Mouse (Mus musculus) frontal cortex, adult (tissue): ENCODE results near the gene Baz1a.
A peak's percentile ranks its signal among the peaks of the same experiment; 100 is the strongest.
"Not testable (repeated sequence)": the region's sequence is repeated elsewhere in the genome, so short reads cannot be mapped to it uniquely, and the experiment has no call there.

Experiments
- ATAC-seq: cut with Nextera tagmentation; 2 replicates; pipeline ENCODE4 v1.9.2; 2017; ENCODE audit warnings: mild to moderate bottlenecking, moderate library complexity, mixed read lengths; ENCODE audit not compliant: low TSS enrichment

Baz1a gene

GRCm38 (mm10) chr12:54980939-54981338 is 33.2 kb downstream of the Baz1a start:
- ATAC-seq = no peak

- ATAC-seq = no peak
These were observed 33.6 kb downstream of the Baz1a start for GRCm38 (mm10) chr12:54980532-54980931.

GRCm38 (mm10) chr12:54969033-54969432 is 45.1 kb downstream of the Baz1a start:
- ATAC-seq = no peak

- no peak for ATAC-seq
These were observed 48.5 kb downstream of the Baz1a start for GRCm38 (mm10) chr12:54965532-54966160.

DNA sequence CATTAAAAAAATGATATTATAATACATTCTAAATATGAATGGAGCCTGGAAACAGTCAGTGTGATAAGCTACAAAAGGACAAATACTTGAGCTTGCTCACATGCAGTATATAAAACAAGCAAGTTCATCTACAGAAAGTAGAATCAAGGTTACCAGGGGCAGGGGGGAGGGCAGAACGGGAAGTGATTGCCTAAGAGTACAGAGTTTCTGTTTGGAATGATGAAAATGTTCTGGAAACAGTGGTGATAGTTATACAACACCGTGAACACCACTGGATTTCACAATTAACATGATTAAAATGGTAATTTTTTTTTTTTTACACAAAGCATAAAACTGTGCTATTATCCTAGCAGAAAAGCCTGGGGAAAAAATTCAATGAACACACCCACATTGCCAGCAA is 54.6 kb downstream of the Baz1a start:
- ATAC-seq = no peak

GRCm38 (mm10) chr12:54956974-54957373 is 57.2 kb downstream of the Baz1a start:
- ATAC-seq = no peak

DNA sequence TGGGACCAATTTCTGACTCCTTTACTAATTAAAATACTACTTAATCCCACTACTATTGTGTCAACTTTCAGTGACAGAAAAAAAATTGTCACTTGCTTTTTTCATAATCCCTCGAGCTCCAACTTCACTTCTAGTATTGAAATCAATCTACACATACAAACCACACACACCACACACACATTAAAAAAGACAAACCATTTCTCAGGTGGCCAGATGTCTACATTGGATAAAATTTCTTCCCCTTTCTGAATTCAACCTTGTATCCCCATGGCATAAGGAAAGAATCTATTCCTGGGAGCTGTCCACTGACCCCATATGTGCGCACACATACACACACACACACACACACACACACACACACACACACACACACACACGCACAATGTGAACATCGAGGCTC is 57.7 kb downstream of the Baz1a start:
- no peak for ATAC-seq

- no peak for ATAC-seq
These were observed 68.0 kb downstream of the Baz1a start for GRCm38 (mm10) chr12:54946116-54946515.

GRCm38 (mm10) chr12:54942586-54943157 is 71.5 kb downstream of the Baz1a start:
- ATAC-seq = not testable (repeated sequence)

DNA sequence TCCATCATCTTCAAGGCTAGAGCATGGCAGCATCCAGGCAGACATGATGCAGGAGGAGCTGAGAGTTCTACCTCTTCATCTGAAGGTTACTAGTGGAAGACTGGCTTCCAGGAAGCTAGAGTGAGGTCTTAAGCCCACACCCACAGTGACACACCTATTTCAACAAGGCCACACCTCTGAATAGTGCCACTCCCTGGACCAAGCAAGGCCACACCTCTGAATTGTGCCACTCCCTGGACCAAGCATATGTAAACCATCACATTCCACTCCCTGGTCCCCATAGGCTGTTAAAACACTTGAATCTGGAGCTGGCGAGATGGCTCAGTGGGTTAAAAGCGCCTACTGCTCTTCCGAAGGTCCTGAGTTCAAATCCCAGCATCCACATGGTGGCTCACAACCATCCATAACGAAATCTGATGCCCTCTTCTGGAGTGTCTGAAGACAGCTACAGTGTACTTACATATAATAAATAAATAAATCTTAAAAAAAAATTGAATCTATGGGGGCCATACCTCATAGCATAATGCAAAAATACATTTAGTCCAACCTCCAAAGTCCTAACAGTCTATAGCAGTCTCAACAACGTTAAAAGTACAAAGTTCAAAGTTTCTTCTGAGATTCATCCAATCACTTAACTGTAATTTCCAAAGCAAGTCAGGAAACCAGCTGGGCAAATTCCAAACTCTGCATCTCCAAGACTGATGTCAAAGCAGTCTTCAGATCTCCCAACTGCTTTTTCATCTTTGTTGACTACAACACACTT is 76.4 kb downstream of the Baz1a start:
- ATAC-seq = not testable (repeated sequence)

- no peak for ATAC-seq
These were observed 103.8 kb downstream of the Baz1a start for GRCm38 (mm10) chr12:54910387-54910786.

DNA sequence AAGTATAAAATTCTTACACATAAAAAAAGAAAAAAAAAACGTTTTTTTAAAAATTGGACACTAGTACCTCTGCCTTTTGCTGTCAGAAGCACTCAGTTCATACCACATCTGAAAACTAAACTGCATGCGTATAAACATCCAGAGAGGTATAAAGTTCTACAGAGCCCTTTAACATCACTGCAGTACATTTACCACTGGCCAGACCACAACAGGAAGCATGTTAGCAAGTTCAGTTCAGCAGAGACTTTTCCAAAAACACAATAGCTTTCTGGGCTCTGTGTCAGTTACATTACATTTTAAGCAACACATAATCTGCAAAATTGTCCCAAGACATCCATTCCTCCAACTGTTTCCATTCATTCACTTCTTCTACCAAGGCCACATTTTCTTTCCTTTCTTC is 121.6 kb downstream of the Baz1a start:
- not testable (repeated sequence) for ATAC-seq

DNA sequence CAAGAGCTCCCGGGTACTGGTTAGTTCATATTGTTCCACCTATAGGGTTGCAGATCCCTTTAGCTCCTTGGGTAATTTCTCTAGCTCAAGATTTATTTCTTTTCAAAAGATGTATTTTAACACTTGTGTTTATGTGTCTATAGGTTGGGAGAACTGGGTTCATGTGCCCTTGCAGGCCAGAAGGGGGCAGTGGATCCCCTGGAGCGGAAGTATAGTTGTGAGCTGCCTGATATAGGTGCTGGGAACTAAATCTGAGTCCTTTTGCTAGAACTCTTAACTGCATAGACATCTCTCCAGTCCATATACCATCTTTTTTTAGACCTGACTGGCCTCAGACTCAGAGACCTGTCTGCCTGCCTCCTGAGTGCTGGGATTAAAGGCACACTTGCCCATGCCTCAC is 123.7 kb downstream of the Baz1a start:
- ATAC-seq = no peak

- ATAC-seq = no peak
These were observed 126.5 kb downstream of the Baz1a start for GRCm38 (mm10) chr12:54887580-54888127.

DNA sequence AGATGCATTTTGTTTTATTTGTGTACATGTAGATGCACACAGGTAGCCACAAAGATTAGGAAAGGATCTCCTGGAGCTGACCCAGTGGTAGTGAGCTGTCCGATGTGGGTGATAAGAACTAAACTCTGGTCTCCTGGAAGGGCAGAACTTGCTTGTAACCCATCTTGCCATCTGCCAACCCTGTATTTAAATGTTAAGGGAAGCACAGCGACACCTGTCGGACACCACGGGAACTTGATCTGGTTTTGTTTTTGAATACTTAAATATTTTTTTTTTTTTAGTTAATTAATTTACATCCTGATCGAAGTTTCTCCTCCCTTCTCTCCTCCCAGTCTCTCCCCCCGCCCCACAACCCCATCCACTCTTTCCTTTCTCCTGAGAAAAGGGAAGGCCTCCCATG is 134.5 kb downstream of the Baz1a start:
- ATAC-seq = no peak

- ATAC-seq = no peak
These were observed 134.9 kb downstream of the Baz1a start for GRCm38 (mm10) chr12:54879211-54879610.

DNA sequence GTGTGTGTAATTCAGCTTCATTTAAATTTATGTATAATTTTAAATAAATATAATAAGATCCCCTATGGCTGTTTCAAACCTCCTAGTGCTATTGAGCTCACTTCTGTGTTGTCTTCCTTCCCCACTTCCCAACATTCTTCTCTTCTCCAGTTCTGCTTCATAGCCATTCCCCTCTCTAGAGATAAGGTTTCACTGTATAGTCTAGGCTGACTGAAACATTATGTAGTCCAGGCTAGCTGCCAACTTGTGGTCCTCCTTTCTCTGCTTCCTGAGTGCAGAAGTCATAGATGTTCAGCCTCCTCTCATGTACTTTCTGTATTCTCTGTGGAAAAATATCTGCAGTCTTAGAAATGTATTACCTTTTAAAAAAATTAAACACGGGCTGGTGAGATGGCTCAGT is 136.3 kb downstream of the Baz1a start:
- no peak for ATAC-seq

- no peak for ATAC-seq
These were observed 137.3 kb downstream of the Baz1a start for GRCm38 (mm10) chr12:54876879-54877278.

DNA sequence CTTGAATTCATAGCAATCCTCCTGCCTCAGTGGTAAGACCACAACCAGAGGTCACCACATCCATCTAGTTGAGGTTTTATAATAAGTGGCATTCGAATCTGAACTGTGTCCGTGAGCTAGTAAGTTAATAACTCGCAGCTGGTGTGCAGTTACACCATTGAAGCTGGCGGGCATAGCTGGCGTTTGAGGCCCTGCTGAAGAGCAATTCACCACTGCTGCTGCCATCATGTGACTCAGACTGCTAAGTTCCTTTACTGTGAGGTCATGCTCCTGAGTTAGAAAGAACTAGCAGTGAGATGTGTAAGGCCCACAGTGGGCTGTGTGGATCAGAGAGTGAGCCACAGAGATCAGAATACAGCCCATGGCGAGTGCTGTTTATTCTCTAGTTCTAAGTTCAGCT is 139.4 kb downstream of the Baz1a start:
- no peak for ATAC-seq

- ATAC-seq = peak; percentile 73
These were observed 151.3 kb downstream of the Baz1a start, which contains the start of gene Cfl2 for GRCm38 (mm10) chr12:54862606-54863535. Gene Cfl2 (minus strand): TSS chr12:54862877.

DNA sequence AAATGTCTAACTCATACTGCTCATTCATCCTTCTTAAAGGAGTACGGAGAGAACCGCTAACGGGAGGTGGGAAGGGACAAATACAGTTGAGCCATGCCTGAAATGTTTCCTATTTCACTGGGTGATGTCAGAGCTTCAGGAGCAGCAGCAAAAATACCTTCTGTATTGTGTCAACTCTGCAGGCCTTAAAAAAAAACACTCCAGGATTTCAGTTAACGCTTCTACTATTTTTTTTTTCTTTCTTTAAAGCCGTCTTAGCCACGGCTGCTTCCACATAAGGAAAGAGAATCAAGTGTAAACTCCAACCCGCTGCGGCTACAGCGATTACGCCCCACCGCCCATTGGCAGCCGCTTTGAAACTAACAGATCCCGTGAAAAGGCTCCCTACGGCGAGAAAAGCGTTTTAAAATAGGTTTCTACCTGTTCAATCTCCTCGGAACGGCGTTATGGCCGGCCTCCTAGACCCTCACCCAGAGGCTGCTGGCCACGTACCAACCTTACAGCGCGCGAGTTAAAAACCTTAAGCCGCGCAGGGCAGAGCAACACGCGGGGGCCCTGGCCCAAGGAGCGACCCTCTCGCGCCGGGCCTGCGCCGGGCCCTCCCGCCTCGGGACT is 152.1 kb downstream of the Baz1a start:
- ATAC-seq = peak; percentile 79
